Mouse (Mus musculus) forebrain, embryonic 13.5 days (tissue): ENCODE measurements at regions not wholly inside any gene's neighbourhood (a gene's known extent, or its start where the extent isn't known, plus 50 kb on each side); places are given as distances from the start of the nearest gene placed in this dataset.
A peak's percentile ranks its signal among the peaks of the same experiment; 100 is the strongest.

Experiments used
- ATAC-seq: fragments of 200-750 bp; cut with Nextera tagmentation; 2 replicates; pipeline ENCODE4 v1.8.0; 2017
- H3K27ac ChIP-seq: fragments of 300-500 bp; sonication (generic); 2 replicates; pipeline ENCODE4 v1.5.1; 2015; ENCODE audit warnings: inconsistent platforms, mild to moderate bottlenecking, moderate library complexity
- H3K27me3 ChIP-seq: fragments of 300-500 bp; sonication (generic); 2 replicates; pipeline ENCODE4 v1.6.1; 2015; ENCODE audit warnings: mild to moderate bottlenecking, inconsistent platforms
- H3K36me3 ChIP-seq: fragments of 300-500 bp; sonication (generic); 2 replicates; pipeline ENCODE4 v1.6.1; 2015; ENCODE audit warnings: mild to moderate bottlenecking, inconsistent platforms; ENCODE audit not compliant: poor library complexity, severe bottlenecking
- H3K4me1 ChIP-seq: fragments of 300-500 bp; sonication (generic); 2 replicates; pipeline ENCODE4 v1.6.1; 2015; ENCODE audit warnings: inconsistent platforms
- H3K4me2 ChIP-seq: fragments of 300-500 bp; sonication (generic); 2 replicates; pipeline ENCODE4 v1.6.1; 2015; ENCODE audit warnings: inconsistent platforms, mild to moderate bottlenecking, moderate library complexity
- H3K4me3 ChIP-seq: fragments of 300-500 bp; sonication (generic); 2 replicates; pipeline ENCODE4 v1.5.1; 2015; ENCODE audit warnings: mild to moderate bottlenecking, inconsistent platforms
- H3K9ac ChIP-seq: fragments of 300-500 bp; sonication (generic); 2 replicates; pipeline ENCODE4 v1.6.1; 2015; ENCODE audit warnings: mild to moderate bottlenecking, inconsistent platforms
- H3K9me3 ChIP-seq: fragments of 300-500 bp; sonication (generic); replicated peaks from 2 replicates; pipeline ENCODE4 v1.6.1; 2016; ENCODE audit warnings: inconsistent platforms
- WGBS: fragments of 180-500 bp; shearing (Covaris S2); methylation state at CpG from one replicate; pipeline ENCODE4 v1.1.7; 2015; 5-methylcytosine and 5-hydroxymethylcytosine counted together

- ATAC-seq, result no peak
- no peaks in the 10 kb centered on the region for H3K4me1 ChIP-seq
- H3K9me3 ChIP-seq, result no peaks in the 10 kb centered on the region
- WGBS, result 88% methylated on average over 8 of the region's 8 CpGs
- H3K4me3 ChIP-seq, result no peak overlapping the region
- no peak overlapping the region for H3K9ac ChIP-seq
- H3K4me2 ChIP-seq, result no peak overlapping the region
- H3K27ac ChIP-seq, result no peak overlapping the region
- H3K27me3 ChIP-seq, result no peaks in the 10 kb centered on the region
- no peaks in the 10 kb centered on the region for H3K36me3 ChIP-seq
Observed at GRCm38 (mm10) chrX:12452979-12453769, 134.4 kb upstream of the Atp6ap2 start.

- Histone ChIP-seq H3K9me3 (no peaks in the 10 kb centered on the region), H3K27me3 (no peaks in the 10 kb centered on the region), H3K36me3 (no peaks in the 10 kb centered on the region), H3K4me3 (no peak overlapping the region), H3K4me2 (no peak overlapping the region), H3K27ac (no peak overlapping the region), H3K4me1 (peaks cover 11% of the 10 kb centered on the region; the same call in 1 of the 2 replicates), H3K9ac (no peak overlapping the region)
- 81% methylated on average over 2 of the region's 2 CpGs for WGBS
- no peak for ATAC-seq
Observed at GRCm38 (mm10) chrX:12461657-12462056, 125.9 kb upstream of the Atp6ap2 start.

GRCm38 (mm10) chrX:12462936-12463647 lies 124.5 kb upstream of the Atp6ap2 start:
- H3K9ac ChIP-seq, result no peak overlapping the region
- H3K4me2 ChIP-seq, result no peak overlapping the region
- H3K27me3 ChIP-seq, result no peaks in the 10 kb centered on the region
- no peaks in the 10 kb centered on the region for H3K9me3 ChIP-seq
- H3K27ac ChIP-seq, result peak overlapping the region; percentile 48
- no peak overlapping the region for H3K4me3 ChIP-seq
- peaks cover 22% of the 10 kb centered on the region for H3K4me1 ChIP-seq
- 27% methylated on average over 11 of the region's 11 CpGs for WGBS
- ATAC-seq, result peak; percentile 86
- H3K36me3 ChIP-seq, result no peaks in the 10 kb centered on the region

- no peak overlapping the region for H3K4me2 ChIP-seq
- no peak overlapping the region for H3K4me3 ChIP-seq
- no peak overlapping the region for H3K27ac ChIP-seq
- H3K27me3 ChIP-seq, result no peaks in the 10 kb centered on the region
- H3K9me3 ChIP-seq, result no peaks in the 10 kb centered on the region
- H3K36me3 ChIP-seq, result no peaks in the 10 kb centered on the region
- no peak for ATAC-seq
- 27% methylated on average over 10 of the region's 10 CpGs for WGBS
- H3K9ac ChIP-seq, result no peak overlapping the region
- peaks cover 26% of the 10 kb centered on the region for H3K4me1 ChIP-seq
Observed at GRCm38 (mm10) chrX:12466312-12466711, 121.3 kb upstream of the Atp6ap2 start.

- H3K9ac ChIP-seq, result 0 out of 2 replicates have a peak overlapping the region, but pooled peaks have one; percentile 5
- H3K4me2 ChIP-seq, result no peak overlapping the region
- 23% methylated on average over 6 of the region's 6 CpGs for WGBS
- no peak for ATAC-seq
- peaks cover 26% of the 10 kb centered on the region for H3K4me1 ChIP-seq
- H3K9me3 ChIP-seq, result no peaks in the 10 kb centered on the region
- H3K27me3 ChIP-seq, result no peaks in the 10 kb centered on the region
- H3K27ac ChIP-seq, result peak overlapping the region; percentile 51
- H3K36me3 ChIP-seq, result no peaks in the 10 kb centered on the region
- H3K4me3 ChIP-seq, result no peak overlapping the region
Observed at GRCm38 (mm10) chrX:12466897-12467296, 120.7 kb upstream of the Atp6ap2 start.

- 55% methylated on average over 9 of the region's 10 CpGs for WGBS
- H3K4me2 ChIP-seq, result no peak overlapping the region
- no peak for ATAC-seq
Observed at GRCm38 (mm10) chrX:12467528-12468179, 119.9 kb upstream of the Atp6ap2 start.

GRCm38 (mm10) chrX:12472296-12472695 lies 115.3 kb upstream of the Atp6ap2 start:
- no peaks in the 10 kb centered on the region for H3K27me3 ChIP-seq
- no peak for ATAC-seq
- no peak overlapping the region for H3K9ac ChIP-seq
- no peak overlapping the region for H3K4me2 ChIP-seq
- peaks cover 9% of the 10 kb centered on the region for H3K4me1 ChIP-seq
- 63% methylated on average over 5 of the region's 5 CpGs for WGBS
- H3K9me3 ChIP-seq, result no peaks in the 10 kb centered on the region
- H3K27ac ChIP-seq, result no peak overlapping the region
- H3K4me3 ChIP-seq, result no peak overlapping the region
- no peaks in the 10 kb centered on the region for H3K36me3 ChIP-seq

More at GRCm38 (mm10) chrX:12467528-12468179, 119.9 kb upstream of the Atp6ap2 start:
- Histone ChIP-seq H3K27me3 (no peaks in the 10 kb centered on the region), H3K36me3 (no peaks in the 10 kb centered on the region), H3K9ac (no peak overlapping the region), H3K9me3 (no peaks in the 10 kb centered on the region), H3K27ac (peak overlapping the region; percentile 51; the same call in 1 of the 2 replicates), H3K4me3 (no peak overlapping the region), H3K4me1 (peaks cover 25% of the 10 kb centered on the region)

GRCm38 (mm10) chrX:12479207-12479606 lies 108.4 kb upstream of the Atp6ap2 start:
- no peak overlapping the region for H3K9ac ChIP-seq
- no peak overlapping the region for H3K4me3 ChIP-seq
- H3K36me3 ChIP-seq, result no peaks in the 10 kb centered on the region
- WGBS, result 80% methylated on average over 6 of the region's 6 CpGs
- no peak overlapping the region for H3K4me2 ChIP-seq
- H3K9me3 ChIP-seq, result no peaks in the 10 kb centered on the region
- H3K4me1 ChIP-seq, result no peaks in the 10 kb centered on the region; the same call in 1 of the 2 replicates
- no peaks in the 10 kb centered on the region for H3K27me3 ChIP-seq
- no peak overlapping the region for H3K27ac ChIP-seq
- ATAC-seq, result no peak

- no peak overlapping the region for H3K27ac ChIP-seq
- no peak; the same call in 1 of the 2 replicates for ATAC-seq
- peaks cover 7% of the 10 kb centered on the region; the same call in 1 of the 2 replicates for H3K4me1 ChIP-seq
- H3K9me3 ChIP-seq, result no peaks in the 10 kb centered on the region
- no peak overlapping the region for H3K4me2 ChIP-seq
- H3K27me3 ChIP-seq, result no peaks in the 10 kb centered on the region
- H3K36me3 ChIP-seq, result no peaks in the 10 kb centered on the region
- no peak overlapping the region for H3K9ac ChIP-seq
- WGBS, result 67% methylated on average over 7 of the region's 7 CpGs
- H3K4me3 ChIP-seq, result no peak overlapping the region
Observed at GRCm38 (mm10) chrX:12490957-12491356, 96.6 kb upstream of the Atp6ap2 start.

- no peak overlapping the region for H3K4me2 ChIP-seq
- no peak overlapping the region for H3K27ac ChIP-seq
- no peaks in the 10 kb centered on the region for H3K36me3 ChIP-seq
- 36% methylated on average over 5 of the region's 5 CpGs for whole genome bisulfite sequencing
- peaks cover 7% of the 10 kb centered on the region; the same call in 1 of the 2 replicates for H3K4me1 ChIP-seq
- no peak overlapping the region for H3K9ac ChIP-seq
- H3K4me3 ChIP-seq, result no peak overlapping the region
- no peaks in the 10 kb centered on the region for H3K27me3 ChIP-seq
- peak; percentile 48; the same call in 1 of the 2 replicates for ATAC-seq
- no peaks in the 10 kb centered on the region for H3K9me3 ChIP-seq
Observed at GRCm38 (mm10) chrX:12493216-12493615, 94.4 kb upstream of the Atp6ap2 start.

GRCm38 (mm10) chrX:12493916-12494315 lies 93.7 kb upstream of the Atp6ap2 start:
- H3K4me2 ChIP-seq, result no peak overlapping the region
- peaks cover 7% of the 10 kb centered on the region; the same call in 1 of the 2 replicates for H3K4me1 ChIP-seq
- WGBS, result 84% methylated on average over 3 of the region's 3 CpGs
- no peak overlapping the region for H3K27ac ChIP-seq
- H3K36me3 ChIP-seq, result no peaks in the 10 kb centered on the region
- no peak for ATAC-seq
- H3K4me3 ChIP-seq, result no peak overlapping the region
- no peak overlapping the region for H3K9ac ChIP-seq
- H3K9me3 ChIP-seq, result no peaks in the 10 kb centered on the region
- no peaks in the 10 kb centered on the region for H3K27me3 ChIP-seq

- H3K4me2 ChIP-seq, result no peak overlapping the region
- H3K27me3 ChIP-seq, result no peaks in the 10 kb centered on the region
- no peaks in the 10 kb centered on the region for H3K9me3 ChIP-seq
- WGBS, result 77% methylated on average over 6 of the region's 6 CpGs
- ATAC-seq, result no peak
- H3K9ac ChIP-seq, result no peak overlapping the region
- H3K4me3 ChIP-seq, result no peak overlapping the region
- H3K36me3 ChIP-seq, result no peaks in the 10 kb centered on the region
- H3K27ac ChIP-seq, result no peak overlapping the region
- H3K4me1 ChIP-seq, result peaks cover 7% of the 10 kb centered on the region; the same call in 1 of the 2 replicates
Observed at GRCm38 (mm10) chrX:12494535-12494934, 93.1 kb upstream of the Atp6ap2 start.
